Mouse (Mus musculus) T-helper 17 cell (primary cell): ENCODE data around the gene Mfn2.

Experiments used
- in situ Hi-C, 2 experiments: fragments of 300-600 bp; cut with MboI, MseI; formaldehyde crosslinking; loops; 1 replicate in 1 of 2; 2 replicates in 1 of 2; pipeline ENCODE4 v1.15.1; 2025; ENCODE audit warnings: high pct_unique_total_duplicates in 2 of 2

Gene Mfn2

DNA sequence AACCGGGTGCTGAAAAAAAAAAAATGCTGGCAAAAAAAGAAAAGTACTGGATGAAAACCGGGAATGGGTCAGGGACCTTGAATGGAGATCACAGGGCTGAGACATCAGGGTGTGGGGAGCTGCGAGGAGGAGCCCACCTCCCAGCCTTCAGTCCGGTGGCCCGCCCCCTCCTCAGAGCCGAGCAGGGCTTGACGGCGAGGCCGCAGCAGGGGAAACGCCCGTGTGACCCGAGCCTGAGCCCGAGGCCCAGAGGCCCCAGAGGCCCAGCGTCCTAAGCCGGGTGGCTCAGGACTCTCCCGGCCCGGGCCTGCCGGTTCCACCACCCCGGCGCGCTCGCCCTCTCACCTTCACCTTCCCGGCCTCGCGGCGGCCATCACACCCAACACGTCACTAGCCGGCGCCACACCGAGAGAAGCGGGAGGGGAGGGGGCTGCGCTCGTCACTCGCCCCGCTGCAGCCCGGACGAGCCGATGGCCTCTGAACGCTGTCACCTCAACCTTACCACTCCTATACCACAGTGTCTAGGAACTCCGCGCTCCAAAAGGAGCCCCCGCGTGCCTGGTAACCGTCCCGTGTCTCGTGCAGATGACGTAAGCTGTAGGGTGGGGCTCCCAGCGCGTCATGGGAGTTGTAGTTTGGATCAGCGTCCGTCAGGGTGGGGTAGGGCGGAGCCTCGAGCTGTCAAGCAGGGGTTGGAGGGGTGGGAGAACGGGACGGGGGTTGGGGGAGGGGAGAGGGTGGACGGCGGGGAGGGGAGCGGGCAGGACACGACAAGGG is at the start of gene Mfn2:
TSS of gene Mfn2 (minus strand) at position 392 of the 777 bp plus-strand sequence.
- in situ Hi-C loops = no loop called here

- in situ Hi-C loops = no loop called here
Measured at GRCm38 (mm10) chr4:147953590-147953989, 49.1 kb upstream of the Mfn2 start.

DNA sequence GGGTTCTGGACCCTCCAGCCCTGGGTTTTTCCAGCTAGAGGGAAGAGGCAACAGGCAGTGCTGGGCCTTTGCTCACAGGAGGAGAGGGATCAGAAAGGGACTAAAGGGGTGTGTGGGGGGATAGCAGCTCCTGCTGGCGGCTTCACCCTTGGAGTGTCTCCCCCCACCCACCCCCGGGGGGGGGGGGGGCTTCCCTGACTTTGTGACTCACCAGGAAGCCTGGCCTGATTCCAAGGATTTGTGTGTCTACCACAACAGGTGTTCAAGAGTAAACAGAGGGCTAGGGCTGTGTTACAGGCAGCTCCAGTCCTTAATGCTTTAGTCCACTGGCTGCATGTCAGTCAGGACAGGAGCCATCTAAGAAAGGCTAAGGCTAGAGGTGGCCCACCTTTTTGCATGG is 43.0 kb upstream of the Mfn2 start:
- in situ Hi-C loops = no loop called here

- in situ Hi-C loops = no loop called here
Measured at GRCm38 (mm10) chr4:147943005-147943404, 38.5 kb upstream of the Mfn2 start.

GRCm38 (mm10) chr4:147941045-147942020 is 36.8 kb upstream of the Mfn2 start:
- in situ Hi-C loops = no loop called here

GRCm38 (mm10) chr4:147940576-147941044 is 36.1 kb upstream of the Mfn2 start, which contains the start of gene 2510039O18Rik:
Gene 2510039O18Rik, plus strand, starts transcription at chr4:147940895.
- in situ Hi-C loops = no loop called here

DNA sequence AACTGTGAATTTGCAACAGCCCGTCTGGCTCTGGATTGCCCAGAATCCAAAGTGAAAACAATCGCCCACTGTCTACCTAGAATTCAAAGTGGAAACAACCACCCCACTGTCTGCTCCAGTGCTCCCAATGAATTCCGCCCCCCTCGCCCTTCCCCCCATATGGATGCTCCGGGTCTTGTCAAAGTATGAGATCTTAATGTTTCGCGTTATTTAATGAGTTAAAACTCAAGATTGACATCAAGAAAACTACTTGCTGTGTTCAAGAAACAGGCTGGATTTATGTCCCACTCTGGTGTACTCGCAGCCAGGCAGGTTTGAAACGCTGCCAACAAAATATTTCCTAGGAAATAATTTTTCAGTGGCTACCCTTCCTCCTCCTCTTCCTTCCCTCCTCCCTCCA is 35.6 kb upstream of the Mfn2 start:
- in situ Hi-C loops = no loop called here

DNA sequence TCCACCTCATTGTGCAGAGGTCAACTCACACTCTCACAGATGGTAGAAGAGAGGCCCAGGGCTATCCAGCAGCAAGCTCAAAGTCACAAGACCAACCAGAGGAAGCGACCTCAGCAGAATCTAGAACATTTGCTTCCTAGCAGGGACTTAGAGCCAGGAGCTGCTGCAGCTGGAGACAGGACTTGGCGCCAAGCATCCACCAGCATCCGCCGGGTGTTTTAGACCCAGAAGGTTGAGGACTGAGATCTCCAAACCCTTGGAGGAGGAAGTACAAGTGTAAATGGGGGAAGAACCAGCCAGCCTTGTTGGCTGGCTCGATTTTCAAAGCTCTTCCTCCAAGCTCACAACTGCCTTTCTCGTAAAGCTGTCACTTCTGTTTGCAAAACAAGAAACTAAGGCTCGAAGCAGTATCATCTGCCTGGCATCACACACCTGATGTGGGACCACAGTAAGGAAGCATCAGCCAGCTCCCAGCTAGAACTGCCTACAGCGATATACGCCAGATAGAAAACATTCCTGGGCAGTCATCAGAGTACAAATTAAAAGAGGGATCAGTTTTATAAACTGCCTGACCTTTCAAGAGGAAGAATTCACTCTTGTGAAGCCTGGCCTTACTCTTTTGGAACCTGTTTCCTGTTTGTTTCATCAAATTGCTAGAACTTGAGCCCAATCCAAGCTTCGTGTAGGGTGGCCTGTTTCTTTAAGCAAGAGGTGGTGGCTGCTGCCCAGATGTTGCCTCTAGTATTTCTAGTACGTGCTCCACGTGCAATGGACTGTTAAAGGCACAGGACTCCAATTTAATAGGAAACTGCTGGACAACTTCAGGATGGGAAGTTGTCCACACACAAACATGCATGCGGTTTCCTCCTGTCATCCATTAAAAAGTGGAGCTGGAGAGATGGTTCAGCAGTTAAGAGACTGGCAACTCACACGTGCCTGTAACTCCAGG is 33.9 kb upstream of the Mfn2 start:
- in situ Hi-C loops = no loop called here

GRCm38 (mm10) chr4:147937486-147937885 is 33.0 kb upstream of the Mfn2 start:
- in situ Hi-C loops = no loop called here

DNA sequence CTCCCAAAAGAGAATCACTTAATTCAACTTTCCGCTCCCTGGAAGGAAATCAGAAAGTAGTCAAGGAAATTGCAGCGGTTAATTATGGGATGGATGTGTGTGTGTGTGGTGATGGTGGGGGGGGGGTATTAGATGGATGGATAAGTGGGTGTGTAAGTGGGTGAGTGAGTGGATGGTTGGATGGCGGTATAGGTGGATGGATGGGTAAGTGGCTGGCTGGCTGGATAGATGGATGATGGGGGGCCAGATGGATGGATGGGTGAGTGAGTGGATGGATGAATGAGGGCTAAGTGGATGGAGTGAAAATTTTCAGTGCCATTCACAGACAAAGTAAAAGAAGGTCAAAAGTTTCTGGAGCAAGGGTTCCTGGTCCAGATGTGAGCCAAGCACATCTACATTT is 32.5 kb upstream of the Mfn2 start:
- in situ Hi-C loops = no loop called here

GRCm38 (mm10) chr4:147936331-147936954 is 31.9 kb upstream of the Mfn2 start, which contains the start of gene Plod1:
Gene Plod1, minus strand, starts transcription at chr4:147936767.
- in situ Hi-C loops = no loop called here

GRCm38 (mm10) chr4:147935904-147936303 is 31.4 kb upstream of the Mfn2 start:
- in situ Hi-C loops = no loop called here

GRCm38 (mm10) chr4:147934611-147935010 is 30.1 kb upstream of the Mfn2 start:
- in situ Hi-C loops = no loop called here

DNA sequence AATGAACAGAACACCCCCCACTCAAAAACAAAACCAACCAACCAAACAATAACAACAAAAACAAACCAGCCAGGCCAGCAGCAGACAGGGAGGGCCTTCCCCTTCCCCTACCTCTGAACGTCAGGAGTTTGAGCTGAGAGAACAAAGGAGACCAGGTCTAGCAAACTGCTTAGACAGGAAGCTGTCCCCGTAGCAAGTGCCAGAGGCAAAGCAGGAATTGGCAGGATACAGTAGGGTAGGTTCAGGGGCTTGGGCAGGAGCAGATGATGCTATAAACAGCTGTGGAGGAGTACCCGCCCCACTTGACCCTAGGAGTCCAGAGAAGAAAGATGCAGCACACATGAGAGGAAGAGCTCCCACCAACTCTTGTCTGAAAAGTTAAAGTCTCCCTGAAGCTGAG is 29.6 kb upstream of the Mfn2 start:
- in situ Hi-C loops = no loop called here

GRCm38 (mm10) chr4:147930946-147931345 is 26.4 kb upstream of the Mfn2 start:
- in situ Hi-C loops = no loop called here

GRCm38 (mm10) chr4:147928540-147928939 is 24.0 kb upstream of the Mfn2 start:
- in situ Hi-C loops = no loop called here

GRCm38 (mm10) chr4:147928136-147928535 is 23.6 kb upstream of the Mfn2 start:
- in situ Hi-C loops = no loop called here

- in situ Hi-C loops = no loop called here
Measured at GRCm38 (mm10) chr4:147927705-147928104, 23.2 kb upstream of the Mfn2 start.

DNA sequence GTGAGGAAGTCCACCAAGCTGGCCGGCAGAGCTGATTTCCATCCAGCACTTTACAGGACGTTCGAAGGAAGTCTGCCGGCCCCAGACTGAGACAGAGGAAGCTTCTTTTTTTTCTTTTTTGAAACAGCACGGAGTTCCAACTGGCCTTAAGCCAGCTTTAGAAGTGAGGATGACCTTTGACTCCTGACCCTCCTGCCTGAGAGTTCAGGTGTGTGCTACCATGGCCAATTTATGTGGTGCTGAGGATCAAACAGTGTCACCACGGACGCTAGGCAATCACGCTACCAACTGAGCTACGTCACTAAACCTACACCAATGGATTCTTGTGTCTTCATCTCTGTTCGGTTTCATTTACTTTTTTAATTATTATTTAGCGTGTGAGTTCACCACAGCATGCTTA is 17.8 kb upstream of the Mfn2 start:
- in situ Hi-C loops = no loop called here

DNA sequence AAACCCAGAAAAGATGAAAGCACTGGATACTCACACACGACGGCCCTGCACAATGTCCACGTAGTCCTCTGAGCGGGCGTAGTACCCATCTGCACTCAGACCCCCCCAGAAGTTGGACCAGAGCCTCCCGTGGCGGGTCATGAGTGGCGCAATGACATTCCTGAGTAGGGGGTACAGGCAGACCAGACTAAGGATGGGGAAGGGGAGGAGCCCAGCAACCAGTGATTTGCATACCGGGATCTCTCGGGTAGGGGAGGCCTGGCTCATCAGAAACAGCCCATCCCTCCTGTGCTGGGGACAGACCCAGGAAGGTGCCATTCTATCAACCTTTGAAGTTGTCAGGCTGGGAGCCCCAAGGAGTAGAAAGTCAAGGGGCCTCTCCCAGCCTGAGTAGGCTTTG is 16.5 kb upstream of the Mfn2 start:
- in situ Hi-C loops = no loop called here
